Mouse (Mus musculus) Muller cell, postnatal 12 days (primary cell): ENCODE measurements at regions not wholly inside any gene's neighbourhood (a gene's known extent, or its start where the extent isn't known, plus 50 kb on each side); places are given as distances from the start of the nearest gene placed in this dataset.

ENCODE experiments used
- DNase-seq: peaks from one replicate; pipeline ENCODE4 v3.0.0-alpha.2; 2015; ENCODE audit errors: inconsistent ontology term

DNA sequence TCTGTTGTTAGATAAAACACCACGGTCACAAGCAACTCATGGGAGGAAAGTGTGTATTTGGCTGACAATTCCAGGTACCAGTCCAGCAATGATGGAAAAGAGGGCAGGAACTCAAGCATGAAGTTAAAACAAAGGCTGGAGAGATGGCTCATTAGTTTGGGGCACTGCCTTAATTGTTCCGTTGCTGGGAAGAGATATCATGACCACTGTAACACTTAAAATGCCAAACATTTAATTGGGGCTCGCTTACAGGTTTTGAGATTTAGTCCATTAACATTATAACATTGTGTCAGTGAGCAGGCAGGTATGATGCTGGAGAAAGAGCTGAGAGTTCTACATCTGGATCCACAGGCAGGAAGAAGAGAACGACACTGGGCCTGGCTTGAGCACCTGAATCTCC, 782.0 kb upstream of the Celf2 start:
- DNase-seq: no peak

DNA sequence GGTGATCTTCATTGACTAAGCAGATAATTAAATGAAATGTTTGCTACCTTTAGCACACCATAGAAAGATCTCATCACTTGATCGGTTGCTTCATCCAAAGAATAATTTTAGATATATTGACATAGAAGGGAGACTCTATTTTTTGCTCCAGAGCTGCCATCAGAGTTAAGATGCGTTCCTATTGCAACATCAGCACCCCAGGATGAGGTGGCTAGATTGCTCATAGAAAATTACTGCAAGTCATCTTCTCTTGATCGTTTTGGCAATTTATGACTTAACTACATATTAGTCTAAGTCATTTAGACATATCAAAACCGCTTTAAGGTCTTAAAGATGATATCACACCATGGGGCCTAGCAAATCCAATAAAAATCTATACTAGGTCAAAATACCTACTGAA, 778.0 kb upstream of the Celf2 start:
- DNase-seq: no peak

DNA sequence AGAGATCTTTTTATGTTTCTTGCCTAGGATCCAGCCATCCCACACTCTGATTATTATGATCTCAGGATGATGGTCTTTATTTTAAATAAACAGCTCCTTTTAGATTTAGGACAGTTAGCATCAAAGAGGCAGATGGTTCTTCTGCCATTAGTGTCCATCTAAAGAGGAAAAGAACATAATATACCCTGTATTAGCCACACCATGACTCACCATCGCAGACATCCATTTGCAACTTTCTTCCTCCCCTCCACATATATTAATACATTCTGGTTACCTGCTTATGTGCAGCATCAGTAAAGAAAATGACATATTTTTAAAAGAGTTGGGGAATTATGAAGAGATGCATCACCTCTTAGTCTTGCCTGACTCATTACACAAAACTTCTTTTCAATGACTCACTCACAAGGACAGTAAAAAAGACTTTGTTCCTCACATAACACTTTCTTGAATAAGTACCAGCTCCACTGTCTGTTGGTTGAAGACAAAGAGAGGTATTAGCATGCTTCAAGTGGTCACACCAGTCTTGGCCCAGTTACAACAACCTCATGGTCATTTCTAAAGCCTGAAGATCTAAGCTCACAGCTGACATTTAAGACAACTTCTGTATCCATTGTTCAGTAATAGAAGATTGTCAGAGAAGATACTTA, 766.9 kb upstream of the Celf2 start:
- DNase-seq: peak; percentile 93
